Mouse (Mus musculus) neutrophil, adult 59 days (primary cell): ENCODE data around the gene Eps8l3. TPM values are rescaled to one million over a fixed set of nuclear protein-coding genes. Genes with fewer than 3 reads are reported as not detected.

Experiments
- total RNA-seq, 2 experiments: library from RNA; stranded (reverse); gene quantifications; 1 replicate in 1 of 2; 2 replicates in 1 of 2; pipeline ENCODE4 v1.2.4; 2023

The Eps8l3 gene
- not detected for total RNA-seq

GRCm38 (mm10) chr3:107877005-107877404, at the start of gene Eps8l3:
Gene Eps8l3, plus strand, starts transcription at chr3:107877229.

GRCm38 (mm10) chr3:107895720-107896569, 18.9 kb downstream of the Eps8l3 start, which contains the start of gene Gstm5:
Gene Gstm5, plus strand, starts transcription at chr3:107895821.

GRCm38 (mm10) chr3:107931670-107932069, 54.6 kb downstream of the Eps8l3 start, which contains the start of gene Gstm7:
Gene Gstm7, minus strand, starts transcription at chr3:107931817.

Other genes starting within 250 kb of the Eps8l3 start
- gene Gm10961, start 245.9 kb upstream of the Eps8l3 start, total RNA-seq: not detected
- gene Strip1, start 245.5 kb upstream of the Eps8l3 start, total RNA-seq: 10 to 100 TPM; 41.5 to 42.1 TPM
- 10 to 100 TPM; 37.3 to 44.8 TPM for gene Ahcyl1, start 180.7 kb upstream of the Eps8l3 start, total RNA-seq
- gene Csf1, start 116.8 kb upstream of the Eps8l3 start, total RNA-seq: 10 to 100 TPM; 34.4 to 38.2 TPM
- gene Gstm5, start 18.6 kb downstream of the Eps8l3 start, total RNA-seq: 1 to 10 TPM; 2.1 to 6.6 TPM
- 1 to 10 TPM in 1 of 2 experiments, under 1 TPM in 1; 0.64 to 1.3 TPM for gene Gstm7, start 54.6 kb downstream of the Eps8l3 start, total RNA-seq
- not detected for gene Gstm6, start 66.5 kb downstream of the Eps8l3 start, total RNA-seq
- not detected for gene Gstm3, start 92.1 kb downstream of the Eps8l3 start, total RNA-seq
- not detected for gene Gstm2, start 109.2 kb downstream of the Eps8l3 start, total RNA-seq
- 100 to 1,000 TPM; 114 to 139 TPM for gene Gstm1, start 140.7 kb downstream of the Eps8l3 start, total RNA-seq
- 1 to 10 TPM; 5.0 to 5.2 TPM for gene Gstm4, start 167.7 kb downstream of the Eps8l3 start, total RNA-seq
- 10 to 100 TPM; 56.8 to 68.1 TPM for gene Ampd2, start 209.4 kb downstream of the Eps8l3 start, total RNA-seq
- under 1 TPM in 1 of 2 experiments, not detected in 1; 0.56 TPM for gene Gnat2, start 215.6 kb downstream of the Eps8l3 start, total RNA-seq